Mouse (Mus musculus) liver, embryonic 14 days (tissue): ENCODE results near the gene Trim45. TPM values are rescaled to one million over a fixed set of nuclear protein-coding genes. Genes with fewer than 3 reads are reported as not detected.

Experiments
- polyA plus RNA-seq: library from polyadenylated mRNA; depleted of rRNA; stranded (reverse); fragments of >200 nt; gene quantifications from 2 replicates; pipeline ENCODE4 v1.2.3, GENCODE M21; 2012; rRNA removed

The Trim45 gene
- 0.87 and 0.97 TPM in 2 replicates for polyA plus RNA-seq

GRCm38 (mm10) chr3:100921825-100922505, at the start of gene Trim45:
Gene Trim45 (plus strand): TSS chr3:100922202.

DNA sequence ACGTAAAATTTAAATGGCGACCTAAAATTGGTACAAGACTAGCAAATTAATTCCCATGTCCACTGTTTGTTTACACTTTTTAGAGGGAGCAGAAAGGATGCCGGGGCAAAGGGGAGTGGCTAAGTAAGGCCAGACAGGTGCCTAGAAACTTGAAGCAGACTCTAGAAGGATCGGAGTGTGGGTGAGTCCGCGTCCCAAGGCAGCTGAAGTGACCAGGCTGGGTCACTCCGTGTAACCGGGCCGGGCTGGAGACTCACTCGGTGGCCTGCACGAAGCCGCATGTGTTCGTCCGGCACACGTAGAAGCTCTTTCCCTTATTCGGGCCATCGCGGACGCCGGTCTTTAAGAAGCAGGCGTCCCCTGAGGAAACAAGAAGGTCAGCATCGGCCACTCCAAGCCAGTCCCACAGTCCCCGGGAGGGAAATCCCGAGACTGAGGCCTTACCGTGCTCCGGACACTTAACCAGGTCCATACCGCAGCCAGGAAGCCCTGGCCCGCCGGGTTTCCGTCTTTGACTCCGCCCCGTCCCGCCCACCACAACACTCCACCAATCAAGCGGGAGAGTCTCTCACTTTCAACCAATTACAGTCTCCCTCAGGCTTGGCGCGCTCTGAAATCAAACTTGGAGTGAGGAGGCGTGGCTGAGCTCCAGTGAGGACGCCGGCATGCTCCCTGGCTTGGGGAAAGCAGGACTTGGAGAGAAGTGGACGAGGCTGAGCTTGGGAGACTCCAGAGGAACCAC, 47.3 kb downstream of the Trim45 start, which contains the start of gene Ttf2:
TSS of gene Ttf2 (minus strand) at position 488 of the 742 bp plus-strand sequence.

Other genes with a start within 250 kb of the Trim45 start
- 3.9 and 4.4 TPM in 2 replicates for gene Man1a2, start 236.7 kb upstream of the Trim45 start, polyA plus RNA-seq
- gene Vtcn1, start 96.7 kb upstream of the Trim45 start, polyA plus RNA-seq, result not detected in 2 replicates
- 5.8 and 7.6 TPM in 2 replicates for gene Ttf2, start 47.5 kb downstream of the Trim45 start, polyA plus RNA-seq
- gene Cd101, start 107.4 kb downstream of the Trim45 start, polyA plus RNA-seq, result 0.01 and 0.02 TPM in 2 replicates
- gene Ptgfrn, start 188.1 kb downstream of the Trim45 start, polyA plus RNA-seq, result 1.2 TPM in 2 replicates